Mouse (Mus musculus) hindbrain, postnatal 0 days (tissue): Measurements from ENCODE around the gene Gm20388. TPM values are rescaled to one million over a fixed set of nuclear protein-coding genes. Genes with fewer than 3 reads are reported as not detected.
A peak's percentile ranks its signal among the peaks of the same experiment; 100 is the strongest.

ENCODE experiments used
- ATAC-seq: fragments of 200-750 bp; cut with Nextera tagmentation; 2 replicates; pipeline ENCODE4 v1.8.0; 2017; ENCODE audit warnings: mild to moderate bottlenecking, moderate TSS enrichment, moderate library complexity
- DNase-seq: peaks from one replicate; pipeline ENCODE4 v3.0.0-alpha.2; 2015; ENCODE audit warnings: low spot score
- H3K27ac ChIP-seq: fragments of 300-500 bp; sonication (generic); 2 replicates; pipeline ENCODE4 v1.5.1; 2014; ENCODE audit warnings: mild to moderate bottlenecking
- H3K27me3 ChIP-seq: fragments of 300-500 bp; sonication (generic); 2 replicates; pipeline ENCODE4 v1.6.1; 2014; ENCODE audit warnings: low read length, mixed read lengths; ENCODE audit not compliant: insufficient read depth
- H3K36me3 ChIP-seq: fragments of 300-500 bp; sonication (generic); 2 replicates; pipeline ENCODE4 v1.6.1; 2014; ENCODE audit warnings: low read length, mixed read lengths; ENCODE audit not compliant: insufficient read depth
- H3K4me1 ChIP-seq: fragments of 300-500 bp; sonication (generic); 2 replicates; pipeline ENCODE4 v1.6.1; 2014; ENCODE audit warnings: antibody characterized with exemption, low read length, mixed read lengths; ENCODE audit not compliant: insufficient read depth
- H3K4me2 ChIP-seq: fragments of 300-500 bp; sonication (generic); 2 replicates; pipeline ENCODE4 v1.6.1; 2014; ENCODE audit warnings: low read depth, mild to moderate bottlenecking, low read length, moderate library complexity, mixed read lengths
- H3K4me3 ChIP-seq: fragments of 300-500 bp; sonication (generic); 2 replicates; pipeline ENCODE4 v1.5.1; 2014; ENCODE audit warnings: low read length
- H3K9ac ChIP-seq: fragments of 300-500 bp; sonication (generic); replicated peaks from 2 replicates; pipeline ENCODE4 v1.6.1; 2014; ENCODE audit warnings: mild to moderate bottlenecking, low read length, moderate library complexity, mixed read lengths
- H3K9me3 ChIP-seq: fragments of 300-500 bp; sonication (generic); 2 replicates; pipeline ENCODE4 v1.6.1; 2016; ENCODE audit warnings: low read length, mixed read lengths
- CTCF ChIP-seq: IDR thresholded peaks from 2 replicates; pipeline ENCODE4 v1.5.1; 2016; ENCODE audit warnings: antibody characterized with exemption, control low read depth, low read depth
- WGBS: fragments of 180-500 bp; shearing (Covaris S2); extraction: QIAGEN DNeasy Blood & Tissue Kit; methylation state at CpG from one replicate; pipeline ENCODE4 v1.1.7; 2014; 5-methylcytosine and 5-hydroxymethylcytosine counted together
- polyA plus RNA-seq: library from polyadenylated mRNA; unstranded; fragments of >200 nt; fragmentation: Nextera tagmentation; extraction: Ambion mirVana; gene quantifications from 2 replicates; pipeline ENCODE4 v1.2.1, GENCODE M21; 2015
- total RNA-seq: library from RNA; depleted of rRNA; stranded (reverse); fragments of >200 nt; gene quantifications from 2 replicates; pipeline ENCODE4 v1.2.3, GENCODE M21; 2014

Gm20388 gene
- total and polyA plus RNA-seq, 2 experiments from 2014 or later: 71.3 TPM; not detected in 1

GRCm38 (mm10) chr8:120191633-120192032 is 281.0 kb downstream of the Gm20388 start:
- no peaks in the 10 kb centered on the region for H3K27me3 ChIP-seq
- H3K4me2 ChIP-seq: no peak overlapping the region
- WGBS: 45% methylated on average over 5 of the region's 5 CpGs
- no peak for TF ChIP-seq CTCF
- H3K4me1 ChIP-seq: peaks cover 9% of the 10 kb centered on the region
- DNase-seq: no peak
- H3K4me3 ChIP-seq: no peak overlapping the region
- H3K9ac ChIP-seq: no peak overlapping the region
- ATAC-seq: no peak
- H3K36me3 ChIP-seq: no peaks in the 10 kb centered on the region
- H3K9me3 ChIP-seq: no peaks in the 10 kb centered on the region
- H3K27ac ChIP-seq: peak overlapping the region; percentile 85; the same call in 1 of the 2 replicates

GRCm38 (mm10) chr8:120192118-120192517 is 281.5 kb downstream of the Gm20388 start:
- Histone ChIP-seq H3K4me1 (peaks cover 9% of the 10 kb centered on the region), H3K36me3 (no peaks in the 10 kb centered on the region), H3K9ac (no peak overlapping the region), H3K27ac (no peak overlapping the region), H3K4me3 (no peak overlapping the region), H3K4me2 (no peak overlapping the region), H3K9me3 (no peaks in the 10 kb centered on the region), H3K27me3 (no peaks in the 10 kb centered on the region)
- TF ChIP-seq CTCF: no peak
- DNase-seq (no peak), ATAC-seq (no peak)
- WGBS: 98% methylated on average over 5 of the region's 5 CpGs

DNA sequence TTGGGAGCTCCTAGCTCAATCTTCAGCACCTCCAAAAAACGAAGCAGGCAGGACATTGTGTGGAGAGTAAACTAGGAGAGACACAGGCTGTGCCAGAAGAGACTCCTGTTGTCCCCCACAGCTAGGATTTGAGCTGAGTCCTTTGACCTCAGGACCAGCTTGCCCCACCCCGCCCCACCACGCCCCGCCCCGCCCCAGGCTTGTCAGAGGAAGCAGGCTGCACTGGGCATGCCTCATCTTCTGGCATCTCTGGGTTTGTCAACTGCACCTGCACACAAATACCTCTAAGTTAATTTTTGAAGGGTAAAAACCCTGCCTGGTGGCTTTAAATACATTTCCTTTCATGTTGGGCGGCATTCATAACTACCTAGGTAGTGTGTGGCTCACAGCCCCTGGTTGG is 290.7 kb downstream of the Gm20388 start:
- H3K4me1 ChIP-seq: no peaks in the 10 kb centered on the region; the same call in 1 of the 2 replicates
- no peak for TF ChIP-seq CTCF
- H3K27ac ChIP-seq: no peak overlapping the region
- ATAC-seq: no peak
- no peaks in the 10 kb centered on the region for H3K27me3 ChIP-seq
- H3K9ac ChIP-seq: no peak overlapping the region
- H3K36me3 ChIP-seq: no peaks in the 10 kb centered on the region
- no peak for DNase-seq
- WGBS: 93% methylated on average over 6 of the region's 6 CpGs
- H3K4me2 ChIP-seq: no peak overlapping the region
- H3K4me3 ChIP-seq: no peak overlapping the region
- 0 out of 2 replicates have a peak, but pooled peaks cover 4% of the 10 kb centered on the region for H3K9me3 ChIP-seq

- H3K9me3 ChIP-seq: 0 out of 2 replicates have a peak, but pooled peaks cover 4% of the 10 kb centered on the region
- H3K27ac ChIP-seq: no peak overlapping the region
- ATAC-seq (no peak), DNase-seq (no peak)
- H3K4me2 ChIP-seq: no peak overlapping the region
- no peak overlapping the region for H3K9ac ChIP-seq
- WGBS: 59% methylated on average over 3 of the region's 3 CpGs
- no peak for TF ChIP-seq CTCF
- H3K27me3 ChIP-seq: no peaks in the 10 kb centered on the region
- H3K4me3 ChIP-seq: no peak overlapping the region
- no peaks in the 10 kb centered on the region for H3K36me3 ChIP-seq
- H3K4me1 ChIP-seq: no peaks in the 10 kb centered on the region; the same call in 1 of the 2 replicates
Observed at GRCm38 (mm10) chr8:120202546-120202945, 291.9 kb downstream of the Gm20388 start.

GRCm38 (mm10) chr8:120204736-120205360 is 294.2 kb downstream of the Gm20388 start:
- TF ChIP-seq CTCF: no peak
- DNase-seq: peak; percentile 47
- Histone ChIP-seq H3K4me3 (no peak overlapping the region), H3K9ac (no peak overlapping the region), H3K36me3 (no peaks in the 10 kb centered on the region), H3K27ac (no peak overlapping the region), H3K4me1 (no peaks in the 10 kb centered on the region; the same call in 1 of the 2 replicates), H3K4me2 (no peak overlapping the region), H3K9me3 (0 out of 2 replicates have a peak, but pooled peaks cover under 1% of the 10 kb centered on the region), H3K27me3 (no peaks in the 10 kb centered on the region)
- 57% methylated on average over 7 of the region's 7 CpGs for WGBS
- ATAC-seq: peak; percentile 50; the same call in 1 of the 2 replicates

- Histone ChIP-seq H3K9me3 (no peaks in the 10 kb centered on the region), H3K4me2 (no peak overlapping the region), H3K9ac (no peak overlapping the region), H3K36me3 (no peaks in the 10 kb centered on the region), H3K27me3 (no peaks in the 10 kb centered on the region), H3K4me1 (no peaks in the 10 kb centered on the region; the same call in 1 of the 2 replicates), H3K27ac (no peak overlapping the region), H3K4me3 (no peak overlapping the region)
- no peak for TF ChIP-seq CTCF
- no peak for ATAC-seq
- WGBS: 90% methylated on average over 9 of the region's 9 CpGs
- DNase-seq: no peak
Observed at GRCm38 (mm10) chr8:120205916-120206315, 295.3 kb downstream of the Gm20388 start.

DNA sequence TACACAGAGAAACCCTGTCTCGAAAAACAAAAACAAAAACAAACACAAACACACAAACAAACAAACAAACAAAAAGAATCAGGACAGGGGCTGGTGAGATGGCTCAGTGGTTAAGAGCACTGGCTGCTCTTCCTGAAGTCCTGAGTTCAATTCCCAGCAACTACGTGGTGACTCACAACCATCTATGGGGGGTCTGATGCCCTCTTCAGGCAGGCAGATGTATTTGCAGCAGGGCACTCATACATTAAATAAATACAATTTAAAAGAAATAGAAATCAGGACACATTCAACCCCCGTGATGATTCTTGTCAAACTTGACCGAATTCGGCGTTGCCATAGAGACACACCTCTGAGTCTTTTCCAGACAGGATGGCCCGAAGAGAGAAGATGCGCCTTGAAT is 296.7 kb downstream of the Gm20388 start:
- no peaks in the 10 kb centered on the region for H3K36me3 ChIP-seq
- peak; percentile 17; the same call in 1 of the 2 replicates for TF ChIP-seq CTCF
- ATAC-seq (no peak), DNase-seq (no peak)
- WGBS: 86% methylated on average over 8 of the region's 8 CpGs
- H3K27me3 ChIP-seq: no peaks in the 10 kb centered on the region
- H3K4me3 ChIP-seq: no peak overlapping the region
- H3K9me3 ChIP-seq: no peaks in the 10 kb centered on the region
- H3K27ac ChIP-seq: no peak overlapping the region
- H3K4me1 ChIP-seq: no peaks in the 10 kb centered on the region; the same call in 1 of the 2 replicates
- no peak overlapping the region for H3K9ac ChIP-seq
- H3K4me2 ChIP-seq: no peak overlapping the region
